Mouse (Mus musculus): ENCODE measurements around the gene Fgd5. TPM values are rescaled to one million over a fixed set of nuclear protein-coding genes. Genes with fewer than 3 reads are reported as not detected.

Gene Fgd5
- total RNA-seq, 2 experiments from 2014 or later = 31.9 to 32.4 TPM

Other genes with a start within 250 kb of the Fgd5 start
- gene Grip2, start 151.6 kb upstream of the Fgd5 start, total RNA-seq (2021) = 10 to 100 TPM; 12.0 to 12.5 TPM
- gene Ccdc174, start 100.8 kb upstream of the Fgd5 start, total RNA-seq (2021) = 10 to 100 TPM; 10.1 to 10.9 TPM
- under 1 TPM; 0.76 to 0.93 TPM for gene 4930590J08Rik, start 76.1 kb upstream of the Fgd5 start, total RNA-seq (2021)
- 10 to 100 TPM; 31.5 to 32.0 TPM for gene Nr2c2, start 112.5 kb downstream of the Fgd5 start, total RNA-seq (2021)
- 10 to 100 TPM; 66.9 to 67.5 TPM for gene Mrps25, start 205.2 kb downstream of the Fgd5 start, total RNA-seq (2021)
- gene Rbsn, start 236.0 kb downstream of the Fgd5 start, total RNA-seq (2021) = 10 to 100 TPM; 13.8 to 14.6 TPM